Mouse (Mus musculus) heart, embryonic 11.5 days (tissue): ENCODE data around the gene Adgra3. TPM values are rescaled to one million over a fixed set of nuclear protein-coding genes. Genes with fewer than 3 reads are reported as not detected.

ENCODE experiments used
- ATAC-seq: fragments of 200-750 bp; cut with Nextera tagmentation; replicated peaks from 2 replicates; pipeline ENCODE4 v1.8.0; 2017; ENCODE audit warnings: moderate library complexity; ENCODE audit not compliant: insufficient number of reproducible peaks, low FRiP score, low TSS enrichment
- H3K27ac ChIP-seq: fragments of 300-500 bp; sonication (generic); 2 replicates; pipeline ENCODE4 v1.5.1; 2014; ENCODE audit warnings: mild to moderate bottlenecking, low read depth, low read length
- H3K27me3 ChIP-seq: fragments of 300-500 bp; sonication (generic); 2 replicates; pipeline ENCODE4 v1.6.1; 2014; ENCODE audit warnings: mild to moderate bottlenecking, low read length, mixed read lengths; ENCODE audit not compliant: control insufficient read depth, insufficient read depth
- H3K36me3 ChIP-seq: fragments of 300-500 bp; sonication (generic); 2 replicates; pipeline ENCODE4 v1.6.1; 2014; ENCODE audit warnings: mild to moderate bottlenecking, low read length, moderate library complexity, mixed read lengths; ENCODE audit not compliant: control insufficient read depth, insufficient read depth
- H3K4me1 ChIP-seq: fragments of 300-500 bp; sonication (generic); 2 replicates; pipeline ENCODE4 v1.6.1; 2014; ENCODE audit warnings: low read length; ENCODE audit not compliant: control insufficient read depth, insufficient read depth
- H3K4me2 ChIP-seq: fragments of 300-500 bp; sonication (generic); 2 replicates; pipeline ENCODE4 v1.6.1; 2014; ENCODE audit warnings: mild to moderate bottlenecking, moderate library complexity
- H3K4me3 ChIP-seq: fragments of 300-500 bp; sonication (generic); 2 replicates; pipeline ENCODE4 v1.5.1; 2014; ENCODE audit warnings: low read depth, low read length
- H3K9ac ChIP-seq: fragments of 300-500 bp; sonication (generic); 2 replicates; pipeline ENCODE4 v1.6.1; 2014; ENCODE audit warnings: mild to moderate bottlenecking, low read depth, low read length, moderate library complexity
- H3K9me3 ChIP-seq: fragments of 300-500 bp; sonication (generic); replicated peaks from 2 replicates; pipeline ENCODE4 v1.6.1; 2016; ENCODE audit warnings: low read length; ENCODE audit not compliant: control insufficient read depth
- WGBS: fragments of 180-500 bp; shearing (Covaris S2); extraction: QIAGEN DNeasy Blood & Tissue Kit; methylation state at CpG from one replicate; pipeline ENCODE4 v1.1.7; 2014; ENCODE audit not compliant: insufficient replicate concordance; 5-methylcytosine and 5-hydroxymethylcytosine counted together
- polyA plus RNA-seq: library from polyadenylated mRNA; unstranded; fragments of >200 nt; fragmentation: Nextera tagmentation; extraction: Ambion mirVana; gene quantifications from 2 replicates; pipeline ENCODE4 v1.2.1, GENCODE M21; 2014

Adgra3 gene
- polyA plus RNA-seq, 1 experiment from 2014 or later = 18.6 TPM

- 80% methylated on average over 8 of the region's 8 CpGs for WGBS
Measured at GRCm38 (mm10) chr5:50034900-50035514, 23.8 kb downstream of the Adgra3 start.

GRCm38 (mm10) chr5:50034231-50034630 is 24.6 kb downstream of the Adgra3 start:
- 37% methylated on average over 6 of the region's 6 CpGs for WGBS
- H3K4me1 ChIP-seq = peaks cover 23% of the 10 kb centered on the region; the same call in 1 of the 2 replicates
- ATAC-seq = no peak; the same call in 1 of the 2 replicates
- H3K27ac ChIP-seq = no peak overlapping the region; the same call in 1 of the 2 replicates
- no peaks in the 10 kb centered on the region for H3K9me3 ChIP-seq
- H3K27me3 ChIP-seq = no peaks in the 10 kb centered on the region
- H3K36me3 ChIP-seq = no peaks in the 10 kb centered on the region
- no peak overlapping the region for H3K4me3 ChIP-seq
- 0 out of 2 replicates have a peak overlapping the region, but pooled peaks have one; percentile 2 for H3K4me2 ChIP-seq
- H3K9ac ChIP-seq = no peak overlapping the region

More at GRCm38 (mm10) chr5:50034900-50035514, 23.8 kb downstream of the Adgra3 start:
- Histone ChIP-seq H3K4me2 (no peak overlapping the region), H3K36me3 (no peaks in the 10 kb centered on the region), H3K4me3 (no peak overlapping the region), H3K9me3 (no peaks in the 10 kb centered on the region), H3K27me3 (no peaks in the 10 kb centered on the region), H3K4me1 (peaks cover 23% of the 10 kb centered on the region; the same call in 1 of the 2 replicates), H3K9ac (no peak overlapping the region), H3K27ac (no peak overlapping the region)
- no peak for ATAC-seq

- Histone ChIP-seq H3K4me3 (no peak overlapping the region), H3K27me3 (no peaks in the 10 kb centered on the region), H3K27ac (no peak overlapping the region), H3K9me3 (no peaks in the 10 kb centered on the region), H3K36me3 (no peaks in the 10 kb centered on the region), H3K4me2 (0 out of 2 replicates have a peak overlapping the region, but pooled peaks have one; percentile 2), H3K4me1 (peaks cover 23% of the 10 kb centered on the region; the same call in 1 of the 2 replicates), H3K9ac (no peak overlapping the region)
- ATAC-seq = no peak
- 79% methylated on average over 9 of the region's 9 CpGs for WGBS
Measured at GRCm38 (mm10) chr5:50033660-50034059, 25.1 kb downstream of the Adgra3 start.

- Histone ChIP-seq H3K9me3 (no peaks in the 10 kb centered on the region), H3K27me3 (no peaks in the 10 kb centered on the region), H3K27ac (no peak overlapping the region), H3K9ac (no peak overlapping the region), H3K36me3 (no peaks in the 10 kb centered on the region), H3K4me2 (no peak overlapping the region), H3K4me3 (no peak overlapping the region), H3K4me1 (peaks cover 24% of the 10 kb centered on the region)
- WGBS = 55% methylated on average over 5 of the region's 5 CpGs
- no peak for ATAC-seq
Measured at GRCm38 (mm10) chr5:50032332-50032731, 26.5 kb downstream of the Adgra3 start.

GRCm38 (mm10) chr5:50031763-50032272 is 27.0 kb downstream of the Adgra3 start:
- H3K36me3 ChIP-seq = no peaks in the 10 kb centered on the region
- H3K27me3 ChIP-seq = no peaks in the 10 kb centered on the region
- 0 out of 2 replicates have a peak, but pooled peaks have one; percentile 36 for ATAC-seq
- H3K4me3 ChIP-seq = no peak overlapping the region
- 80% methylated on average over 2 of the region's 2 CpGs for whole genome bisulfite sequencing
- H3K4me2 ChIP-seq = no peak overlapping the region
- no peaks in the 10 kb centered on the region for H3K9me3 ChIP-seq
- peaks cover 29% of the 10 kb centered on the region for H3K4me1 ChIP-seq
- no peak overlapping the region for H3K9ac ChIP-seq
- no peak overlapping the region for H3K27ac ChIP-seq

- H3K9me3 ChIP-seq = no peaks in the 10 kb centered on the region
- H3K4me3 ChIP-seq = no peak overlapping the region
- no peak for ATAC-seq
- WGBS = 90% methylated on average over 6 of the region's 6 CpGs
- no peaks in the 10 kb centered on the region for H3K36me3 ChIP-seq
- H3K9ac ChIP-seq = no peak overlapping the region
- peaks cover 35% of the 10 kb centered on the region for H3K4me1 ChIP-seq
- no peak overlapping the region for H3K4me2 ChIP-seq
- no peaks in the 10 kb centered on the region for H3K27me3 ChIP-seq
- H3K27ac ChIP-seq = no peak overlapping the region
Measured at GRCm38 (mm10) chr5:50031288-50031687, 27.5 kb downstream of the Adgra3 start.

GRCm38 (mm10) chr5:50029662-50030061 is 29.1 kb downstream of the Adgra3 start:
- no peak for ATAC-seq
- Histone ChIP-seq H3K27me3 (no peaks in the 10 kb centered on the region), H3K4me1 (peaks cover 37% of the 10 kb centered on the region), H3K36me3 (no peaks in the 10 kb centered on the region), H3K4me3 (no peak overlapping the region), H3K4me2 (no peak overlapping the region), H3K9ac (no peak overlapping the region), H3K9me3 (no peaks in the 10 kb centered on the region), H3K27ac (no peak overlapping the region)
- 88% methylated on average over 6 of the region's 6 CpGs for WGBS

- Histone ChIP-seq H3K4me3 (no peak overlapping the region), H3K27me3 (no peaks in the 10 kb centered on the region), H3K9ac (no peak overlapping the region), H3K4me2 (no peak overlapping the region), H3K4me1 (peaks cover 29% of the 10 kb centered on the region), H3K36me3 (no peaks in the 10 kb centered on the region; the same call in 1 of the 2 replicates), H3K27ac (no peak overlapping the region), H3K9me3 (no peaks in the 10 kb centered on the region)
- 57% methylated on average over 5 of the region's 5 CpGs for WGBS
- ATAC-seq = no peak
Measured at GRCm38 (mm10) chr5:50027561-50027960, 31.2 kb downstream of the Adgra3 start.

GRCm38 (mm10) chr5:50027001-50027400 is 31.8 kb downstream of the Adgra3 start:
- ATAC-seq = no peak
- Histone ChIP-seq H3K9ac (no peak overlapping the region), H3K27ac (no peak overlapping the region), H3K9me3 (no peaks in the 10 kb centered on the region), H3K4me3 (no peak overlapping the region), H3K27me3 (no peaks in the 10 kb centered on the region), H3K36me3 (no peaks in the 10 kb centered on the region; the same call in 1 of the 2 replicates), H3K4me1 (peaks cover 27% of the 10 kb centered on the region), H3K4me2 (no peak overlapping the region)
- WGBS = 62% methylated on average over 7 of the region's 7 CpGs
